Mouse (Mus musculus) thymus, postnatal 14 days (tissue): ENCODE measurements around the gene Smoc2.

ENCODE experiments used
- DNase-seq: peaks from one replicate; pipeline ENCODE4 v3.0.0; 2021

The Smoc2 gene

GRCm38 (mm10) chr17:14426481-14426880 is 147.2 kb downstream of the Smoc2 start:
- no peak for DNase-seq

DNA sequence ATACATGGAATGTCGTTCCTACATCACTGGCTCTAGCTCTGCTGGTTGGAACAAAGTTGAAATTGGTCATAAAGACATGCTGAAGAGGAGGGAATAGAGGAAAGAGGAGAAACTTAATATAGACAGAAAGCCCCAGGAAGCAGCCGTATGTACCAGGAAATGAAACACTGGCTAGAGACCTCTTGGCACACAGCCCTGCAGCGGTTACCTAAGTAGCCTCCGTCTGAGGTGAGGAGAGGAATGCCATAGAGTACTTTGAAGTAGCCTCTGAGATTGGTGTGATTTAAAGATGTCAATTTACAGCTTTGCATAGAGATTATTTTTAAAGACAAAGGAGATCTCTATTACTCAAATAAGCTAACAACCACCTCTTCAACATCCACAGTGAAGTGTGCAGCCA is 155.4 kb downstream of the Smoc2 start:
- no peak for DNase-seq

GRCm38 (mm10) chr17:14445611-14446010 is 166.3 kb downstream of the Smoc2 start:
- no peak for DNase-seq

- no peak for DNase-seq
These were observed 168.0 kb downstream of the Smoc2 start for GRCm38 (mm10) chr17:14447275-14447674.
